Mouse (Mus musculus): ENCODE results near the gene Nolc1.

The Nolc1 gene

DNA sequence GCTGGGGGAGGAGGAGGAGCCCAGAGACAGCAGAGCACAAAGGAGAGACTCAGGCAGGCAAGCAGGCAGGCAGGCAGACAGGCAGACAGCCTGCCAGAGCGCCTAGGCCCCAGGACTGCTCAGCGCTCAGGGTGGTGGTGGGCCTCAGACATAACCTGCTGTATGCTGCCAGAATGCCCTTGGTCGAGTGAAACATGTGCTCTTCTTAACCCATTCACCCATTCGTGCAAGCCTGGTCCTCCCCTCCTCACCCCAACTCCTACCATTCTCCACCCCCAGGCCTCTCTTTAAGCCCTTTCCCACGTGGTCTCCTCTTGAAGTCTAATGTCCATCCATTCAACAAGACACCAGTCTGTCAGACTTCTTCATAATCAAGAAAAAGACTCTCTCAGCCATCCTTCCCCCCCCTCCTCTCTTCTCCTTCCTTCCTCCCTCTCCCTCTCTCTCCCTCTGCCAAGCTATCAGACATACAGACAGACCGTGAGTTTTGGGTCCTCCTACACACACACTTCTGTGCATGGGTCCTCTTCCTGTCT lies 33.1 kb upstream of the Nolc1 start:
- peak; percentile 44 for DNase-seq

DNA sequence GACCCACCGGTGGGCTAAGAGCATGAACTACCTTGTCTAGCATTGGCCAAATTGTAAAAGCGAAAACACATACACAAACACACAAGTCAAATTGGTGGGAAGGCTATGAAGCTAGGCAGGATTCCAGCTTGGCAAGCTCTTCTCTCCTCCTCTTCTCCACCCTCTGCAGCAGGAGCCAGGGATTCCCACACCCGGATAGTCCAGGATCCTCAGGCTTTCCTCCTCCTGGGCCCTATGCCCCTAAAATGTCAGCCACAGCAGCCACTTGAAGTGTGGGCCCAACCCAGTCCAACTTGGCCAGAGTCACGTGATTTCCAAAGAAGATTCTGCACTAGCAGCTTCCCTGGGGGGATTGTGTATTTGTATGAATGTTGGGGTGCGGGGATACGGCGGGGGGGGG lies 32.3 kb upstream of the Nolc1 start:
- peak; percentile 35 for DNase-seq

DNA sequence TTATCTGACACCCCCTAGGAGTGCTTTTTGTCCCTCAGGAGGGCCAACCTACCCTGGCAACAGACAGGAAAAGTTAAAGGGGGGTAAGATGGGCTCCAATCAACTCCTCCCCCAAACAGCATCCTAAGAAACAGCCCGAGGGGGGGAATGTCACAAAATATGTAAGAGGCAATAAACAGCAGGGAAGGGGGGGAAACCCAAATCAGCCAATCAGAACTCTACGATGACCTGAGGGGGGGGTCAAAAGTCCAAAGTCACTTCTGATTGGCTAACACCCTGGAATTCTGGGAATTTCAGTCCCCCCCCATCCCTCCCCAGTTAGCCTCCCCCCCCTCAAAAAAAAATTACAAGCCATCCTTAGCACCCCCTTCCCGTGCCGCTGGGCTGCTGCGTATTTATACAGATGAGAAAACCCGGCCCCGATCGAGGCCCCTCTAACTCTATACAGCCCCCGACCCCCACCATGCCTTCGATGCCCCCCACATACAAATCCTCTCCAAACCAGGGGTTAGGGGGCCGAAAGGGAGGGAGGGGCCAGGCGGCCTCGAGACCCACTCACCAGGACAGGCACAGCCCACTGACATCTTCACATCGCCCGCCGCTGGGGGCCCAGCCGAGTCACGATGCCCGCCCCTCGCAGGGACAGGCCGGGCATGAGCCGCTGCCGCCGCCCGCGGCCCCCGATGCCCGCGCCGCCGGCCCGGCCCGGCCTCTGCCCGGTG lies 31.2 kb upstream of the Nolc1 start, which contains the start of gene Pprc1:
Gene Pprc1, plus strand, starts transcription at position 616 of the 722 bp plus-strand sequence.
- peak; percentile 45 for DNase-seq

DNA sequence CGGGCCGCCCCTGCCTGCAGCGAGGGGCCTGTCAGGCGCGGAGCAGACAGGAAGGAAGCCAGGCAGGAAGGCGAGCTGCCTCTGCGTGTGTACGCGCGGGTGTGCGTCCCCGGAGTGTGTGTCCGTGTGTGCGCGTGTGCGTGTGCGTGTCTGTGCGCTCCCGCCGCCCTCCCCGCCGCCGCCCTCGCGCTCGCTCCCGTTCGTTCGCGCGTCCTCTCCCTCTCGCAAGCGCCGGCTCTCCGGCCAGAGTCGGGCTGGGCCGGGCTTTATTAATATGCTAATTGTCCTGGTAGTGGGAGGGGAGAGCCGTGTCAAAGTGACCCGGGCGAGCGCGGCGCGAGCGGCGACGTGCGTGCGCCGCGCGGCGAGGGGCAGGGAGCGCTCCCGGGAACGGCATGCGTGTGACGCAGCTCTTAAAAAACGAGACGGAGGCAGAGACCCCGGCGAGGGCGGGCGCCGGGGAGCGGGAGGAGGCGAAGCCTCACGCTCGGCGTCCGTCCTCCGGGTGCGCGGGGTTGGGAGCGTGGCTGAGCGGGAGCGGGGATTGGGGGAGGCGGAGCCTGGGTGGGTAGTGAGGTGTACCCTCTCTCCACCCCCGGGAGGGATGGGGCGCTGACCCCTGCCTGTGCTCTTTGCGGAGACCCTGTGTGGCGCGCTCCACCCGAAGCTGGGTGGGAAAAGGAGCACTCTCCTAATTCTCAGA lies 30.5 kb upstream of the Nolc1 start, which contains the start of gene Ldb1:
Gene Ldb1, minus strand, starts transcription at position 222 of the 703 bp plus-strand sequence.
- peak; percentile 89 for DNase-seq

DNA sequence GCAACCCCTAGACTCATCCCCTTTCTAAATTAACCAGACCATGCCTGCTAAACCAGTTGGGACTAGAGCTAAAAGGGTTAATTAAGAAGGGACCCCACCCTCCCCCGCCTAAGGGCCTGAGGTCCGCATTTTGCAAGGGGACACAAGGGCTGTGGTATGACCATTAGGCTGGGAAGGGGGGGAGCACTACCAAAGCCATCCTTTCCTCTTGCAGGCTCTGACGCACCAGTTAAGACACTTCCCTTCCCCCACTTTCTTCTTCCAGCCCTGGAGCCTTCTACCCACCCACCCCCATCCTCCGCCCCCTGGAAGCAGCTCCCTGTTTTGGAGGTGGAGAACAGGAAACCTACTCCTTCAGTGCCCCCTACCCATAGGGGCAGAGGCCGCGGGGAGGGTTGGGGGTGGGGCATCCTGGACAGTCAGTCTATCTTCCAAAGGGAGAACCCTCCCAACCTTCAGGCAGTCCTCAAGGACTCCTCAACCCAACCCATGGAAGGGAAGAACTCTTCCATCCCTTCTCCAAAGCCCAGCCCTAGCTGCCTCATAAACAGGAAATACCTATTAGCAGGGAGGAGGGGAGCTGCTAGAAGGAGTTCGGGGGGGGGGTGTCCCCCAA lies 29.9 kb upstream of the Nolc1 start:
- peak; percentile 50 for DNase-seq

DNA sequence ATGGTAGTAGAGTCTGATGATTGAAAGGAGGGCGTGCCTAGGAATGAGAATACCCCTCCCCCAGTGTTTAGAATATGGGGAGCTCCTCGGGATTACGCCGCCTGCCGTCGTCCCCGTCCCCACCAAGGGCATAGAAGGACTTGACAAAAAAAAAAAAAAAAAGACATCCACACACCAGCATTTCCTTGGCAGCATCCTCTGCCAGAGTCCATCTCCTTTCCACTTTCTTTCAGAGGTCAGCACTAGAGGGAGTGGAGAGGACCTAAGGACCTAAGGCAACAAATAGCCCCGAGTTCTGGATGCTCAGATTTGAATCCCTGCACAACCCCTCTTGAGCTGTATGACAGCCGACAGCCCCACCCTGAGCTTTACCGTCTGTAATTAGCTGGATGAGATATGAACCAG lies 29.0 kb upstream of the Nolc1 start:
- DNase-seq: no peak

DNA sequence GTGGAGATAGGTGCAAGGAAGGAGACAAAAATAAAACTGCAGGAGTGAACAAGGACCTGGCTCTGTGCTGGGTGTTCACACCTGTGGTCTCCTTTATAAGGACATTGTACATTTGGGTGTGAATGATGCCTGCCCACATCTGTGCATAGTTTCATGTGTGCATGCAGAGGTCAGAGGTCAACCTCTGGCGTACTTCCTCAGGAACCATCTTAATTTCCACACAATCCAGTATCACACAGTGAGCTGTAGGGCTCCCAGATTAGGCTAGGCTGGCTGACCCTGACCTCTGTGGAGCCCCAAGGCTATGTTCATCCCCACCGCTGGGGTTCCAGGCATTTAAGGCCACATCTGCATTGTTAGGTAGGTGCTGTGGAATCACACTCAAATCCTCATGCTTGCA lies 28.2 kb upstream of the Nolc1 start:
- DNase-seq: no peak

DNA sequence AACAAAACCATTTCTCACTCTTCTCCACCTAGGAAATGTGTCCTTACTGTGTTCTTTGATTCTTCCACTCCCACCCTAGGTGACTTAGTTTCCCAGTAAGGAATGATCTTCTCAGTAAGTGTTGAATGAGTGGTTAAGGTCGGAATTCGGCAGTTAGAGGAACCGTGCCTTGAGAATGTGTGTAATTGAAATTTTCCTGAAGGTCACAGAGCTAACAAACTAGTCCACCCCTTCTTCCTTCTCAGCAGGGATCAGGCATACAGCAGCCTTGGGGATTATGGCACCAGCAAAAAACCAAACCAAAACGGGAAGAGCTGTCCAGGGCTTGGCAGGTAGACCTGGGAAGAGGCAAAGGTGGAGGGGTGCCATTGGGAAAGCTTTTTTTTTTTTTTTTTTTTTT lies 26.5 kb upstream of the Nolc1 start:
- DNase-seq: no peak

DNA sequence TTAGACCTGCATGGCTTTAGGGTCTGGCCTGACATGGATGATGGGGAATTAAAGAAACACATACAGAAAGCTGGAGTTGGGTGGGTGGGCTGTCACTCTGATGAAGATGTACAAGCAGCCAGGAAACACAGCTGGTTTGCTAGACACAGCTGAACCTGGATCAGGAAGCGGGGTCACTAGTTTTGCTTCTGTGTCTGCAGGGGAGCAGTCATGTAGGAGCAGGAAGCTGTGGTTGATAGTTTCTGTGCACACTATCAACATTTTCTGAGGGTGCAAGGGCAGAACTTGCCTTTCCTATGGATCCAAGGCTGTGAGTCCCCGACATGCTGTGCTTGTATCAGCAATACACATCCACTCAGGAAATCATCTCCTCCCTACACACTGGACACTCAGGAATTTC lies 25.2 kb upstream of the Nolc1 start:
- DNase-seq: no peak

DNA sequence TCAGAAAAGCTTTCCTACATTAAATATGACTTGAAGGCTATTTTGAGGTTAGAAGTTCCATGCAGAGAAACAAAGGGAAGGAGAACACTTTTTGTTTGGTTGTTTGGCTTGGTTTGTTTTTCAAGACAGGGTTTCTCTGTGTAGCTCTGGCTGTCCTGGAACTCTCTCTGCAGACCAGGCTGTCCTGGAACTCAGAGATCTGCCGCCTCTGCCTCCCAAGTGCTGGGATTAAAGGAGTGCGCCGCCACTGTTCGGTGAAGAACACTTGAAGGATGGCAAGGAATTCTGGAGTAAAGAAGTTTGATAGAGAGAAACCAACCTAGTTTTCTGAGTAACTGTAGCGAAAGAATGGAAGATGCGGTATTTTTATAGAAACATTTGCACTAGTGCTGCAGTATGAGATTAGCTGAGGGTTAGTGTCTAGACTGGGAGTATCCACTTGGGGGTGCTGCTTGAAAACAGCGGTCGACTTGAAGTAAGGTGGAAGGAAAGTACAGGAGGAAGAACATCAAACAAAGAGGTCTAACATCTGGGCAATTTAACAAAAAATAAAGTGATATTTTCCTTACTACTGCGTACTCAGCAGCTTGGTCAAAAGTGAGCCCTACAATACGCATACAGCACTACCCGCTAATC lies 19.8 kb upstream of the Nolc1 start:
- DNase-seq: peak; percentile 25

DNA sequence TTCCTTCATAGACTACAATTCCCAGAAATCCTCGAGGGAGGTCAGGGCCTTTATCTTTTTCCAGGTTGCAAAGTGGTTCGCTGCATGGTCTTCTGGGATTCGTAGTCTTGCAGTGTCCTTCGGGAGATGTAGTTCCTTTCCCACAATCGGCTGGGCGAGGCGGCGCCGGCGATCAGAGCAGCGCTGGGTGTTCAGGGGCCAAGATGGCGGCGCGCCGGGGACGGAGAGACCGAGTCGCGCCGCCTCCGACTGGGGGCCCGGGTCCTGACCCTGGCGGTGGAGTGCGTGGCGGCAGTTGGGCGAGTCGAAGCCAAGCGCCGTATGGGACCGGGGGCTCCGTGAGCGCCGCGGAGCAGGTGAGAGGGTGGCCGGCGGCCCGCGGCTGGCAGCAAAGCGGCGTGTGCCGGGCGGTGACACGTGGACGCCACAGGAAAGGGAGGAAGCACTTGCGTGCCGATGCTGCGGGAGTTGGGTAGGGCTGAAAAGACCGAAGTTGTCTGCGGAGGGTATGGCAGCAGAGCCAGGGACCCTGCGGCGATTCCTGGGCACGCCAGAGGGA lies 19.2 kb upstream of the Nolc1 start:
- peak; percentile 90 for DNase-seq

DNA sequence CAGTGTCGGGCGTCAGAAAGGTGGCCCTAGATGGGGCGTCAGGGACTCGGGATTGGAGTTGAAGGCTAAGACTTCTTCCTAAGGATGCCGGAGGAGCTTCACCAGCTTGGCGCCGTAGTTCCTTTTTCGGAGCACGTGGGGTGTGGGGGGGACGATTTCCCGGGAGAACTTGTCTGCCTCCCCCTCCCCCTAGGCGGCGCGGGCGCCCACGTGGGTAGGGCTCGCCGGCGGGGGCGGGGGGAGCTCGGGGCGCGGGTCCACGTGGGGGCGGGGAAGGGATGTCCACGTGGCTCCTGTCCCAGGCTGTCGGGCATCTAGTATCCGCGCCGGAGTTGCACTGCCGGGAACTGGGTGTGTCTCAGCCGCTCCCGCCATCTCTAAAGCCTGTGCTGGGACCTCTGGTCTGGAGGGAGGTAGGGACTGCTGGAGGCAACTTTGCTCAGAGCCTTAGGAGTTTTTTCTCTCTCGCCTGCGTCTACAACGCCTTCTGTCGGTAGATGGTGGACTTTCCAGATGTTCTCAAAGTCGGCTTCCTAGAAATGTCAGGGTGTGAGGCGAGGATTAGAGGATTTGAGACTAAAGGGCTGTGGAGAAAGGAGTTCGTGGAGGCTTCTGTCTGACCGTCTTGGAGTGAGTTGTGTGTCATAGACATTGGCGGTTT lies 18.6 kb upstream of the Nolc1 start:
- peak; percentile 71 for DNase-seq

DNA sequence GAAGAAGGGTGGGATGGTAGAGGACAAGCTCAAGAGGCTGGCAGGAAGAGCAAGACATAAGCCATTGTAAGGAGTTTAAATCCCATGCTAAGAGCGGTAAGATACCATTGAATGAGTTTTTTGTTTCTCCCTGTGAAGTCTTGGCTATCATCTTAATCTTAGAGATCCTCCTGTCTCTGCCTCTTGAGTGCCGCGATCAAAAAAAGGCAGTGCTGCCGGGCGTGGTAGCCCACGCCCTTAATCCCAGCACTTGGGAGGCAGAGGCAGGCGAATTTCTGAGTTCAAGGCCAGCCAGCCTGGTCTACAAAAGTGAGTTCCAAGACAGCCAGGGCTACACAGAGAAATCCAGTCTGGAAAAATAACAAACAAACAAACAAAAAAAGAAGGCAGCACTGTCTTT lies 17.2 kb upstream of the Nolc1 start:
- DNase-seq: no peak

DNA sequence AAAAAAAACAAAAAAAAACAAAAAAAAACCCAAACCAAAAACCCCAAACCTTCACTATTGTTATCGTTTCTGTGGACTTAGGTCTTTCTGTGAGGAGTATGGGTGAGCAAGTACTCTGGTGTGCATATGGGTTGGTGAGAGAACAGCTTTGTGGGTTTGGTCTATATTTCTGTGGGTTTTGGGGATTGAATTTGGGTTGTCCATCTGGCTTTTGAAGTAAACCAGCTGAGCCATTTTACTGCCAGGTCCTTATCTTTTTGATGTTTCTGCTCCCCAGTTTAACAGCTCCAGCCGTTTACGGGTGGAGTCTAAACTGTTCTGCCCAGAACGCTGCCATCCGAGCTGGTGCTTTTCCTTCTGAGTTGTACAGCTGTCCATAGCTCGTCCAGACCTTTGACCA lies 14.8 kb upstream of the Nolc1 start:
- no peak for DNase-seq

DNA sequence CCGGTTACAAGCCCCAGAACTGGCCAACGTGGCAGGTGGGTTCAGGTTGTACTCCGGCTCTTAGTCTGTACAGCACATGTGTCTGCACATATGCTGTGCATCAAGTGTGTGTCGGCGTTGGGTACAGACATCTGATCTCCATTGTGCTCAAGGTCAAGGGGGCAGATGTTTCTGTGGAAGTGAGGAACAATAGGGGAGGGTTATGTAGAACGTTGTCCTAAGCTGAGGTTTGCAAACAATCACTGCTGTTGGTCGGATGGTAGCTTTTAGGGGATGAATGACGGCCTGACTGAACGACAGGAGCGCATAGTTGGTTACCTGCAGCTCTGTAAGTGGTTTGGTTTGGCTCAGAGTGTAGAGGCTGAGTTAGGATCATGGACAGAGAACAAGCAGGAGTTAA lies 7.6 kb upstream of the Nolc1 start:
- no peak for DNase-seq

DNA sequence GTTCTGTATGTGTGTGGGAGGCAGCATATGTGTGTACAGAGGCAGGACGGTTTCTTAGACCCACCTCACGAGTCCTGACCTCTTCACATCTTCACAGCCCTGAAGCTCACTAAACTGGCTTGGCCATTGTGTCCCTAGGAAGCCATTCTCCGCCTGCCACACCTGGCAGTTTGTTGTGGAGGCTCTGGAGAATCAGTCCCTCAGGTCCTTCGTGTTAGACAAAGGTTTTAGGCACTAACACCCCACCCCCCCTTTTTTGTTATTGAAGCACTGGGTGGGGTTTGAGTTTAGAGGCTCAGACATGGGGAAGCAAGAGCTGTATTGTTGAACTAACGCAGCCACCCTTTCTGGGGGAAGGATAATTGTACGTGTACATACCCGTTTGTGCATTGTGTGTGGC lies 2.4 kb upstream of the Nolc1 start:
- DNase-seq: no peak

DNA sequence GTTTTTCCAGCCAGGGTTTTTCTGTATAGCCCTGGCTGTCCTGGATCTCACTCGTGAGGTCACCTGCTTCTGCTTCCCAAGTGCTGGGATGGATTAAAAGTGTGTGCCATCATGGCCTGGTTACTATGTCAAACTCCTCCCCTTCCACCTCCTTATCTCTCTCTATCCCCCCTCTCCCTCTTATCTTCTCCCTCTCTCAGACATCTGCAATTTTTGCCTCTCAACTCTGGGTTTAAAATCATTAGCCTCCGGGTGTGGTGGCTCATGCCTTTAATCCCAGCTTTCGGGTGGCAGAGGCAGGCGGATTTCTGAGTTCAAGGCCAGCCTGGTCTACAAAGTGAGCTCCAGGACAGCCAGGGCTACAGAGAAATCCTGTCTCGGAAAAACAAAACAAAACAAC lies 1.4 kb upstream of the Nolc1 start:
- no peak for DNase-seq

DNA sequence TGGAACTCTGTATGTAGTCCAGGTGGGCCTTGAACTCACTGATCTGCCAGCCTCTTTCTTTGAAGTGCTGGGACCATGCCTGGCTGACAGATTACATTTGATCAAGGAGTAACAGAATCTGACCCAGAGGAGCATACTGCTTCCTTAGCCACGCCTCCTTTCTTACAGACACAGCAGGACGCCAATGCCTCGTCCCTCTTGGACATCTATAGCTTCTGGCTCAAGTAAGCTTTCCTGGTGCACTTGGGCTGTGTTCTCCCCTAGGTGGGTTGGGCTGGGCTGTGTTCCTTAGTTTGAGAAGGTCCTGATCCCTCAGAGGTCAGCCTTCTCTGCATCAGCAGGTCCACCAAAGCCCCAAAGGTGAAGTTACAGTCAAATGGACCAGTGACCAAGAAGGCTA lies 2.9 kb downstream of the Nolc1 start:
- no peak for DNase-seq

DNA sequence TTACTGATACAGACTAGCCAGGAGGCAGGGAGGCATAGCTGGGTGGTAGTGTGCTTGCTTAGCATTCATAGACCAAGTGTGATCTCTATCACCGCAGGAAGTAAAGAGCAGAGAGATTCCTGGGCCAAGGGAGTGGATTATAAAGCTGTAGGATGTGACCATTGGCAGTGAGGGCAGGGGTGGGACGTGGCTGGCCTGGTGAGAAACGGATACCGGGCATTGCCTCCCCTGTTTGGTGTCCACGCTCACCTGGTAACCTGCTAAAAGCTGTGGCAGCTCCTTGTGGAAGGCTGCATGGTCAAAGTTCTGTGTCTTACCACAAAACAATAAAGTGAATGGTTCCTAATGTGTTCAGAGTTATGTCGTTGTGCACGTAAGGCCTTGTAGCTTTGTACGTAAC lies 9.5 kb downstream of the Nolc1 start:
- DNase-seq: no peak

DNA sequence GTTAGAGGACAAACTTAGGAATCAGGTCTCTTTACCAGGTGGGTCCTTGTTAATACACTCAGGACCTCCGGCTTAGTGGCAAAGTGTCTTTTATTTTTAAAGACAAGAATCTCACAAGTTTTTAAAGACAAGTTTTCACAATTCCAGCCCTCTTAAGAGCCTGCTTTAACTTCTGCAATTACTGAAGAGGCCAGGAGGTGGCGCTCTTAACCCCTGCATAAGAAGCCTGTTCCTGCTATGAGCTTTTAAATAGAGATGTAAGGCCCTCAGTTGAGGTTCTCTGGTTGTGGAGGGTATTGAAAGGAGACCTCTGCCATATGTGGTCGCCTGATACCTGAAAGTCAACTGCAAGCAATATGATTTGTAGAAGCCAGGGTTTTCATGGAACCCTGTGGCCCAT lies 10.7 kb downstream of the Nolc1 start:
- no peak for DNase-seq

DNA sequence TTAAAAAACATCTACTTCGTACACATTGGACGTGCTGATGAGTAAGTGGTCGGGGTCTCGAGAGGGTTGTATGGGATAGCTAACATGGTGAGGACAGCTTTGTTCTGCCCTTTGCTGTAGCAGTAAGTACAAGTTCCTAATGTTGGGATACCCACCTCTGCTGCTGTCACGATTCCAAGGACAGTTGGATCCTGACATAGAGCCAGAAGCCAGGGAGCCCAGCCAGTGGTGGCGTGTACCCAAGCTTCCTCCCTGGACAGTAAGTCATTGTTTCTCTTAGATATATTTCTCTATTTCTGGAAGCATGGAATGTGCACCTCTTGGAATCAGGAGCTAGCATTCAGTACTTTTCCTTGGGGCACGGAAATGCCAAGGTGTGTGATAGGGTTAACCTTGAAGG lies 12.2 kb downstream of the Nolc1 start:
- DNase-seq: no peak

DNA sequence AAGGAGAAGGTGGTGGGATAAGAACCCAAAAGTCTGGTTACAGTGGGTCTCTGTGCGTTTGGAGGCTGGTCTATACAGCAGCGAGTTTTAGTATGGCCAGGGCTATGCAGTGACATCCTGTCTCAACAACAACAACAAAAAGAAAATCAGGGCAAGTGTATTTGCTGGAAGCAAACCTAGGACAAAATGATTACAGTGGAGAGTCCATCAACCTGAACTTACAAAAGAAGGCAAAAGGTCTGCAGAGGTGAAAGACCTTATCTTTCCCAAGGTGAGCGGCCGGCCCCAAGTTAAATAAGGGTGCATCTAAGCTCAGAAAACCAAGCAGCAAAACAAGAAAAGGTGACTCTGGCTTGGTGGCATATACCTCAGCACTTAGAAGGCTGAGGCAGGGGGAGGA lies 16.0 kb downstream of the Nolc1 start:
- DNase-seq: no peak

DNA sequence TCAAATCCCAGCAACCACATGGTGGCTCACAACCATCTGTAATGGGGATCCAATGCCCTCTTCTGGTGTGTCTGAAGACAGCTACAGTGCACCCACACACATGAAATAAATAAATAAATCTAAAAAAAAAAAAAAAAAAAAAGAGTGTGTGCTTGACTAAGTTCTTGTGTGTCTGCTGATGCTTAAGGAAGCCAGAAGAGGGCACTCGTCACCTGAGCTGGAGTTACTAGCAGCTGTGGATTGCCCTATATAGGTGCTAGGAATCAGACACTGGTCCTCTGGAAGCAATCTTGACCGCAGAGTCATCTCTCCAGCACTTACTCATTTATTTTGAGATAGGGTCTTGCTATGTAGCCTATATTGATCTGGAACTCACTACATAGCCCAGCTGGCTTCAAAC lies 18.5 kb downstream of the Nolc1 start:
- DNase-seq: no peak
